Mouse (Mus musculus): ENCODE data around the gene Scfd2. TPM values are rescaled to one million over a fixed set of nuclear protein-coding genes. Genes with fewer than 3 reads are reported as not detected.

Scfd2 gene
- polyA plus RNA-seq (2015; fragmentation: Nextera tagmentation; extraction: Ambion mirVana): 19.5 and 21.7 TPM in 2 replicates

DNA sequence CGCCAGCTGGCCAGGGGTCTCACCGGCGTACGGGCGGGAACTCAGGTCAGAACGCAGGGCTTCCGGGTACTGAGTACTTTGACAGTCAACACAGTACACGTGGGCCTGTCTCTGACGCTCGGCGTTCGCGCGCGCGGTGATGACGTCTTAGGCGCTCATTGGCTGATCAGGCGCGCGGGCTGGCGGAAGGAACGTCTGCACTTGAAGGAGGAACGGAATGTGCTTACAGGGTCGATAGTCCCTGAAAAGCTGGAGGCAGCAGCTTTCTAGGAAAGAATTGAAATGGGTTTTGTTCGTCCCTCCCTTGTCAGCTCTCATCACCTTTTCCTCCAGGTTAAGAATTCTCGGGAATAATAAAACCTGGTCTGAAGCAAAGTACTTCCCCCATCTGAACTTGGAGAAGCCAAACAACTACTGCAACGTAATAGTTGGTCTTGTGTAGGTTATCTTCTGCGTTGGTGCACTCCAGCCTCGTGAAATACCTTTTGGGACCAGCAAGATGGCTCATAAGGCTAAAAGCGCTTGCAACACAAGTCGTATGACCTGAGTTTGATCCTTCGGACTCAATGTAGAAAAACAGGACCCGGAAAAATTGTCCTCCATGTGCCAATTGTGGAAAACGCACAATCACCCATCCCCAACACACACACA, at the start of gene Scfd2:
Gene Scfd2 (minus strand): TSS at position 130 of the 651 bp plus-strand sequence.
- Histone ChIP-seq H3K9me3 (no peaks in the 10 kb centered on the region), H3K4me3 (replicated peaks) (peak within 1 kb of the TSS; percentile 92), H3K4me1 (replicated peaks) (peaks cover 41% of the 10 kb centered on the region), H3K4me2 (replicated peaks) (peak within 1 kb of the TSS; percentile 100), H3K36me3 (no peaks in the 10 kb centered on the region), H3K9ac (replicated peaks) (peak within 1 kb of the TSS; percentile 78), H3K27me3 (no peaks in the 10 kb centered on the region), H3K27ac (peak within 1 kb of the TSS; percentile 39; the same call in 1 of the 2 replicates)
- 7% methylated on average over 35 of the region's 35 CpGs for WGBS
- ATAC-seq: peak; percentile 85

GRCm38 (mm10) chr5:74571767-74572166, 40.2 kb upstream of the Scfd2 start:
- H3K9ac ChIP-seq (replicated peaks): no peak overlapping the region
- no peaks in the 10 kb centered on the region for H3K27me3 ChIP-seq
- H3K9me3 ChIP-seq: no peaks in the 10 kb centered on the region
- H3K27ac ChIP-seq: no peak overlapping the region
- no peaks in the 10 kb centered on the region for H3K4me1 ChIP-seq (replicated peaks)
- 92% methylated on average over 6 of the region's 6 CpGs for WGBS
- ATAC-seq: no peak
- peaks cover 30% of the 10 kb centered on the region for H3K36me3 ChIP-seq
- H3K4me3 ChIP-seq (replicated peaks): no peak overlapping the region
- no peak overlapping the region for H3K4me2 ChIP-seq (replicated peaks)

DNA sequence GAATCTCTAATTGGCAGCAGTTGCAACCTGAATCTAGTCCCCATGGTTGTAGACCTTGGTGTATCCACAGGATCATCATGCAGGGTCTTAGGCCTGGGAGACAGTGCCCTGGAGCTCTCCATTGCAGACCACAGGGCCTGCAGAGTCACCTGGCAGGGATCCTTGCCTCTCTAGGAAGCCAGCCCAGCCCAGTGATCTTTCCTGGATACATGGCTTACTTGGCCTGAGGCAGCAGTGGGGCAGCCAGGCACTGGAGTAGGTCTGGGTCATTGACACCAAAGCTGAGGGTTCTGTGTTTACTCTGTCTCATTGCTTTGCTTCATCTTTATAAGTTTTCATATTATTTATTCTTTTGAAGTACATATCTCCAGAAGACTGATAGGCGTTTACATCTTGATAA, 29.6 kb upstream of the Scfd2 start:
- no peaks in the 10 kb centered on the region for H3K4me1 ChIP-seq (replicated peaks)
- no peak overlapping the region for H3K27ac ChIP-seq
- WGBS: 92% methylated on average over 1 of the region's 1 CpGs
- no peaks in the 10 kb centered on the region for H3K9me3 ChIP-seq
- no peak for ATAC-seq
- no peak overlapping the region for H3K9ac ChIP-seq (replicated peaks)
- H3K27me3 ChIP-seq: no peaks in the 10 kb centered on the region
- no peak overlapping the region for H3K4me3 ChIP-seq (replicated peaks)
- H3K4me2 ChIP-seq (replicated peaks): no peak overlapping the region
- peaks cover 60% of the 10 kb centered on the region for H3K36me3 ChIP-seq

GRCm38 (mm10) chr5:74549566-74549965, 18.0 kb upstream of the Scfd2 start:
- Histone ChIP-seq H3K9me3 (no peaks in the 10 kb centered on the region), H3K4me2 (replicated peaks) (no peak overlapping the region), H3K4me3 (replicated peaks) (no peak overlapping the region), H3K27me3 (no peaks in the 10 kb centered on the region), H3K27ac (no peak overlapping the region), H3K36me3 (peaks cover 56% of the 10 kb centered on the region), H3K4me1 (replicated peaks) (no peaks in the 10 kb centered on the region), H3K9ac (replicated peaks) (no peak overlapping the region)
- WGBS: 83% methylated on average over 8 of the region's 8 CpGs
- ATAC-seq: no peak

- WGBS: 96% methylated on average over 4 of the region's 4 CpGs
- H3K4me3 ChIP-seq (replicated peaks): no peak overlapping the region
- peaks cover 63% of the 10 kb centered on the region for H3K36me3 ChIP-seq
- H3K9me3 ChIP-seq: no peaks in the 10 kb centered on the region
- no peaks in the 10 kb centered on the region for H3K4me1 ChIP-seq (replicated peaks)
- no peak overlapping the region for H3K9ac ChIP-seq (replicated peaks)
- no peaks in the 10 kb centered on the region for H3K27me3 ChIP-seq
- H3K4me2 ChIP-seq (replicated peaks): no peak overlapping the region
- ATAC-seq: no peak
- no peak overlapping the region for H3K27ac ChIP-seq
Observed at GRCm38 (mm10) chr5:74545606-74546005, 14.0 kb upstream of the Scfd2 start.

GRCm38 (mm10) chr5:74536180-74536947, 4.8 kb upstream of the Scfd2 start:
- WGBS: 52% methylated on average over 12 of the region's 12 CpGs
- peaks cover 30% of the 10 kb centered on the region for H3K4me1 ChIP-seq (replicated peaks)
- H3K4me3 ChIP-seq (replicated peaks): peak overlapping the region; percentile 93
- H3K36me3 ChIP-seq: 0 out of 2 replicates have a peak, but pooled peaks cover 3% of the 10 kb centered on the region
- no peak for ATAC-seq
- H3K9ac ChIP-seq (replicated peaks): peak overlapping the region; percentile 96
- H3K27me3 ChIP-seq: no peaks in the 10 kb centered on the region
- no peaks in the 10 kb centered on the region for H3K9me3 ChIP-seq
- H3K27ac ChIP-seq: peak overlapping the region; percentile 95
- peak overlapping the region; percentile 73 for H3K4me2 ChIP-seq (replicated peaks)

- H3K9ac ChIP-seq (replicated peaks): peak within 1 kb of the TSS; percentile 96
- peak within 1 kb of the TSS; percentile 73 for H3K4me2 ChIP-seq (replicated peaks)
- peak within 1 kb of the TSS; percentile 95 for H3K27ac ChIP-seq
- no peaks in the 10 kb centered on the region for H3K9me3 ChIP-seq
- no peaks in the 10 kb centered on the region for H3K27me3 ChIP-seq
- WGBS: under 1% methylated on average over 71 of the region's 73 CpGs
- ATAC-seq: peak; percentile 88
- H3K4me3 ChIP-seq (replicated peaks): peak within 1 kb of the TSS; percentile 93
- H3K4me1 ChIP-seq (replicated peaks): peaks cover 37% of the 10 kb centered on the region
- H3K36me3 ChIP-seq: 0 out of 2 replicates have a peak, but pooled peaks cover 3% of the 10 kb centered on the region
Observed at GRCm38 (mm10) chr5:74535240-74536021, 3.9 kb upstream of the Scfd2 start, which contains the start of gene Fip1l1. Gene Fip1l1, plus strand, starts transcription at chr5:74535449.

DNA sequence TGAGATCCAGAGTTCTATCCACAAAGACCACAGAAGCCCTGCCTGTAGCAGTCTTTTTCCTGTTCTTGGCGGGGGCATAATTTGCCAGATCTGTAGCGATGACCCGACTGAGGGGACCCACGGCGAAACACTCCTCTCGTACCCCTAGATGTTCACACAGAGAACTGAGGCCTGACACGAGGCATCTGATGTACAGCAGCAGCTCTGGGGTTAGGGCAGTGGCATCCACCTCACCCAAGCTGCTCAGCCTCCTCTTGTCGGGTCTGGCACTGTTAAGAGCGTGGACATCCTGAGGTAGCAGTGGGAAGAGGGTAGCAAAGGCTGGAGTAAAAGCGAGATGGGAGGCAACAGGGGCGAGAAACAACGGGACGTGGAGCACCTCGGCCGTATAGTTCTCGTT, 774 bp downstream of the Scfd2 start:
- Histone ChIP-seq H3K4me2 (replicated peaks) (peak overlapping the region; percentile 100), H3K9me3 (no peaks in the 10 kb centered on the region), H3K4me1 (replicated peaks) (peaks cover 35% of the 10 kb centered on the region), H3K9ac (replicated peaks) (peak overlapping the region; percentile 78), H3K27ac (no peak overlapping the region), H3K4me3 (replicated peaks) (peak overlapping the region; percentile 92), H3K27me3 (no peaks in the 10 kb centered on the region), H3K36me3 (no peaks in the 10 kb centered on the region)
- no peak for ATAC-seq
- 28% methylated on average over 16 of the region's 16 CpGs for WGBS

DNA sequence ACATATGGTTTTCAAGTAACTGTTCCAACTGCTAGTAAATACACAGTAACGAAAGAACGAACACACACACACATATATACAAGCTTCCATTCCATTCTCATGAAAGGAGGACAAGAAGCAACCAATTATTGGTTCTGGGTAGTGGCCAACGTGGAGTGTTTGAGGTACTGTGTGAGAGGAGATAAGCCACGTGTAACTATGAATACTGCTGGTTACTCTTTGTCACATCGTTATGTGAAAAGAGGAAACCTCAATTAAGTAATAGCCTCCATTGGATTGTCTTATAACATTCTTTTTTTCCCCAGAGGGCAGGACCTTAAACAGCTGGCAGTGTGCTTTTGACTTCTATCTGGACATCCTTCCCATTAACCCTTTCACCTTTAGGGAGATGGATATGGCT, 4.5 kb downstream of the Scfd2 start:
- H3K9ac ChIP-seq (replicated peaks): no peak overlapping the region
- H3K9me3 ChIP-seq: no peaks in the 10 kb centered on the region
- no peaks in the 10 kb centered on the region for H3K36me3 ChIP-seq
- no peaks in the 10 kb centered on the region for H3K27me3 ChIP-seq
- peaks cover 28% of the 10 kb centered on the region for H3K4me1 ChIP-seq (replicated peaks)
- H3K4me3 ChIP-seq (replicated peaks): no peak overlapping the region
- no peak for ATAC-seq
- H3K27ac ChIP-seq: no peak overlapping the region
- no peak overlapping the region for H3K4me2 ChIP-seq (replicated peaks)
- WGBS: 87% methylated on average over 5 of the region's 5 CpGs

DNA sequence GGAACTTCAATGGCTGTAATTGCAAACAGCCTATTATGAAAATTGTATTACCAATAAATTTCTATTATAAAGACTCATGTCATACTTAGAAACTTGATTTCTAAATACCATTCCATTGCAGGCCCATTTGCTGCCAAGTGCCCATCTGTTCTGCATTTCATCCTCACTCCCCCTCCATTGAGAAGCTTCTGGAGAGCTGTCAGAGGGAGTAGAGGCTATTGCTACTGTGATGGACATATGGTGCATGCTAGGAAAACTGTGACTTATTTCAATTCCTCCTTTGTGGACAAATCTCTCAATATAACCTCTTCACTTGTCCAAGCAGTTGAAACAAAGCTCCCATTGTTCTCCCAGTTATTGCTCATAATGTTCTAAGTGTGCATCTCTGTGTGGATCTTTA, 19.9 kb downstream of the Scfd2 start:
- Histone ChIP-seq H3K4me2 (replicated peaks) (no peak overlapping the region), H3K27me3 (no peaks in the 10 kb centered on the region), H3K9me3 (no peaks in the 10 kb centered on the region), H3K9ac (replicated peaks) (no peak overlapping the region), H3K4me1 (replicated peaks) (no peaks in the 10 kb centered on the region), H3K36me3 (no peaks in the 10 kb centered on the region; the same call in 1 of the 2 replicates), H3K4me3 (replicated peaks) (no peak overlapping the region), H3K27ac (no peak overlapping the region)
- no peak for ATAC-seq

GRCm38 (mm10) chr5:74492705-74493104, 38.9 kb downstream of the Scfd2 start:
- Histone ChIP-seq H3K4me2 (replicated peaks) (no peak overlapping the region), H3K9me3 (no peaks in the 10 kb centered on the region), H3K36me3 (no peaks in the 10 kb centered on the region), H3K27ac (no peak overlapping the region), H3K27me3 (no peaks in the 10 kb centered on the region), H3K4me1 (replicated peaks) (no peaks in the 10 kb centered on the region), H3K9ac (replicated peaks) (no peak overlapping the region), H3K4me3 (replicated peaks) (no peak overlapping the region)
- 92% methylated on average over 3 of the region's 3 CpGs for WGBS
- no peak for ATAC-seq

DNA sequence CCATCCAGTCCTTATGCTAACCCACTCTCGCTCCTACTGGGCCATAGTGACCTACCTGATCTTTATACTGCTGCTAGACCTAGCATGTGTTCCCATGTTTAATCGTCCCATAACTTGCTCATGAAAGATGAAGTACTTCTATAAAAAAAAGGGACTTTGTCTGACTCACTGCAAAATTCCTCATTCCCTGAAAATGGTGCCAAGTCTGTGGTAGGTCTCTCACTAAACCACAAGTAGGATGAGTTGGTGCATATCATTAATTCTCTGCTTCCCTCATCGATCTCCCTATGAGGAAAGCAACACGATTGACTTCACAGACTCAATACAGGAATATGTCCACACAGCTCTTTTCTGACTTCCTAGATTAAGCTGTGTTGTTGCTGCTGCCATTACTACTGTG, 46.9 kb downstream of the Scfd2 start:
- Histone ChIP-seq H3K27me3 (no peaks in the 10 kb centered on the region), H3K4me2 (replicated peaks) (no peak overlapping the region), H3K27ac (no peak overlapping the region), H3K36me3 (no peaks in the 10 kb centered on the region), H3K4me1 (replicated peaks) (peaks cover 7% of the 10 kb centered on the region), H3K9ac (replicated peaks) (no peak overlapping the region), H3K9me3 (no peaks in the 10 kb centered on the region), H3K4me3 (replicated peaks) (no peak overlapping the region)
- ATAC-seq: no peak
- WGBS: 91% methylated on average over 4 of the region's 4 CpGs
